Mouse (Mus musculus): ENCODE measurements around the gene Slc25a12.

The Slc25a12 gene

DNA sequence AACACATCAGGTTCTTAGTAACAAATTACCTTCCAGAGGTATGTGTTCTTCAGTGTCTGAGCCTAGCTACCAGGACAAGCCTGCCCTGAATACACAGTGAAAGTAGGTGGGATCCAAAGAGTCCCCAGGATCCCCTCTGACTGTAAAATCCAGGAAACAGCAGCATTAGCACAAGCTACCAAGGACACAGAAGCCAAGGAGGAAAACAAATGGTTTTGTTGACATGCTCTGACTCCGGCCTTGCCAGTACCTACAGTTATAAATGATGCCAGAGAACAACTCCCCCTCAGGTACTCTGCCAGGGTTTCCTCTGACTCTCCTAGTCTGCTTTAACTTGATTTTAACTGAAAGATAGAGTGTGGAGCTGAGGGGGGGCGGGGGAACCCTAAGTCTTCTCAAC, 18.0 kb downstream of the Slc25a12 start:
- DNase-seq (ENCODE audit: low spot score), result no peak

GRCm38 (mm10) chr2:71347732-71348490, 19.6 kb downstream of the Slc25a12 start:
- no peak for DNase-seq (ENCODE audit: low spot score)

DNA sequence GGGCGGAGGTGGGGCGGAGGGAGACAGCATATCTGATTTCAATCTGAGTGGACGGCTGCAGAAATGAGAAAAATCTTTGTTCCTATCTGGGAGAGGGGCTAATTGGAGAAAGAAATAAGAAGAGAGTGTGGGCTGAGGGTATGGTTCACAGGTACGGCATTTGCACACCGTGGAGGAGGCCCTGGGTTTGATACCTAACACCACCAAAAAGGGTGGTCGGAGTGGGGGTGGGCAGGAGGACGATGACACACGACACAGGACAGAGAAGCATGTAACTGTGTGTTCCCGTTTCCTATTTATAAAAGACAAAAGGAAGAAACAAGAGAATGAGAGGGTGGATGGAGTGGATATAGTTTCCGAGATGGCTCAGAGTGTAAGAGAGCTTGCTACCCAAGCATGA, 20.4 kb downstream of the Slc25a12 start:
- DNase-seq (ENCODE audit: low spot score), result no peak

DNA sequence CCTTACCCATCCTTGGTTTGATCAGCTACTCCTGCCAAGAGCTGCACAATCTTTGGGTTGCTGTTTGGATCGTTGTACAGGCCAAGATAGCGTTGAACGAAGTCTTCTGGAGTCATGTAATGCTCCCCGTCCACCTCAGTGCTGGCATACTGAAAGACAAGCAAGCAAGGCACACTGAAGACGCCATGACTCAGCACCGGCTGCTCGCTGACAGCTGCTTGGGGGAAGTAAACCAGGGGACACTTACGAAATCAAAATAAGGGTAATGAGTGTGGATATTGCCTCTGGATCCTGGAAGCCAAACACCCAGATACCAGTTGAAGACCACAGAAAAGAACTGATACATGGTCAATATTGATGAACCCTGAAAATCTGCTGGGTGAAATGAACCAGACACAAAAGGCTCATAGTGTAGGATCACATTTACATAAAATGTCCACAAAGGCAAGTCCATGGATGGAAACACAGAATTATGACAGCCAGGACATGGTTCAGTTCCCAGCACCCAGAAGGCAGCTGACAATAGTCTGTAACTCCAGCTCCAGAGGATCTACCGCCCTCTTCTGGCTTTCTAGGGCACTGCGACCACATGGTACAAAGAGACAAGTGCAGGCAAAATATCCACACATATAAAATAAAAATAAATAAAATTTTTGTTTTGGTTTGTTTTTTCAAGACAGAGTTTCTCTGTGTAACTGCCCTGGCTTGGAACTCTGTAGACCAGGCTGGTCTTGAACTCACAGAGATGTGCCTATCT, 23.5 kb downstream of the Slc25a12 start:
- no peak for DNase-seq (ENCODE audit: low spot score)

GRCm38 (mm10) chr2:71340126-71340525, 27.4 kb downstream of the Slc25a12 start:
- DNase-seq (ENCODE audit: low spot score), result no peak

DNA sequence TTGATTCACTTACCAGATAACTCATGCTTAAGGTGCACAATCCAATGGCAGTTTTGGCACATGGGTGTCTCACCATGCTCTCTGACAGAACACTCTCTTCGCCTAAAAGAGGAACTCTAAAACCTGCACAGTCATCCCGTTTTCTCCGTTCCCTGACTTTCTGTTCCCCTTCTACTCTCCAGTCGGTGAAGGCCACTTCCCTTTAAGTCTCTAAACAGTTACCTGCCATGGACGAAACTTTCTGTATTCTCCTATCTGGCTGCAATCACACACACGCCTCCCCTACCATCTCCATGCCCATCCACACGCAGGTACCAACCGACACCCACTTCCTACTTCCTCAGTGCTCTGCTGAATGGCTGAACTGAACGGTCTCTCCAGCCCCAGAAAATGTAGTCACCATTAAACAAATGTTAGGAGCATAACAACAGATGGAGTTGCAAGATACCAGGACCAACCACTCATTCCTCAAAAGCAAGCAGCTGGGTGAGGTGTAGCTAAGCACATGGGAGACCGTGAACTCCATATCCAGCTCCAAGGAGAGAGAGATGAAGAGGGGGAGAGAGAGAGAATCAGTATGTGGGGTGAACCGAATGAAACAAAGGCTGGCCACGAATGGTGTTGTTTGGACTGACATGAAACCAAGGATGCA, 29.3 kb downstream of the Slc25a12 start:
- no peak for DNase-seq (ENCODE audit: low spot score)

DNA sequence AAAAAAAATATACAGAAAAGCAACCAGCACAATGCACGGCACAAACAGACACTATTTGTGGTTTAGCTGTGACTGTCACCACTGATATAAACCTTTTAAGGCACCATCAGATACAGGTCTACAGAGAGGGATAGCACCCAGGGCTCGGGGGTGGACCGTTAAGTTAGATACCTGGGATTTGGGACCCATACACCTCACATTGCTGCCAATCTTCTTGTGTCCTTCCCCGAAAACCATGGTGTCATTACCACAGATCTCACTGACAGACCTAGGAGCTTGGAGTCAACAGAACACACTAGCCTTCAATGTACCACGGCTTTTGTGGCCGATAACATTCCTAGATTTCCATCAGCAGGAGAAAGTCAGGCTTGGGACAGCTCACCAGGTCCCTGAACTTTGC, 30.9 kb downstream of the Slc25a12 start:
- no peak for DNase-seq (ENCODE audit: low spot score)

DNA sequence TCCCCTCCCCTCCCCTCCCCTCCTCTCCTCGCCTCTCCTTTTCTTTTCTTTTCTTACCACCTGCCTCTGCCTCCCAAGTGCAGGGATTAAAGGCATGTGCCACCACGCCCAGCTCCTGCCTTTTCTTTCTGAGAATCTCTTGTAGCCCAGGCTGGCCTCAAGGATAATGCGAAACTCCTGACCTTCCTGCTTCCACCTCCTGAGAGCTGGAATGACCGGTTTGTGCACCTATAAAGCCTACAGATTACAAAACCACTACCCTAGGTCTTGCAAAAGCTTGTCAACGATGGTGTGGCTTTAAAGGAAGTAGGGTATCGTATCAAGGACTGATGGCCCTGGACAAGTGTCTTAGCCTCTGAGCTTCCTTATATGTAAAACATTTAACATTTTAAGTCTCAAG, 31.3 kb downstream of the Slc25a12 start:
- DNase-seq (ENCODE audit: low spot score), result no peak

GRCm38 (mm10) chr2:71333986-71334822, 33.3 kb downstream of the Slc25a12 start:
- DNase-seq (ENCODE audit: low spot score), result no peak

GRCm38 (mm10) chr2:71329761-71330160, 37.8 kb downstream of the Slc25a12 start:
- DNase-seq (ENCODE audit: low spot score), result no peak

- no peak for DNase-seq (ENCODE audit: low spot score)
Measured at GRCm38 (mm10) chr2:71328391-71329160, 39.0 kb downstream of the Slc25a12 start.

DNA sequence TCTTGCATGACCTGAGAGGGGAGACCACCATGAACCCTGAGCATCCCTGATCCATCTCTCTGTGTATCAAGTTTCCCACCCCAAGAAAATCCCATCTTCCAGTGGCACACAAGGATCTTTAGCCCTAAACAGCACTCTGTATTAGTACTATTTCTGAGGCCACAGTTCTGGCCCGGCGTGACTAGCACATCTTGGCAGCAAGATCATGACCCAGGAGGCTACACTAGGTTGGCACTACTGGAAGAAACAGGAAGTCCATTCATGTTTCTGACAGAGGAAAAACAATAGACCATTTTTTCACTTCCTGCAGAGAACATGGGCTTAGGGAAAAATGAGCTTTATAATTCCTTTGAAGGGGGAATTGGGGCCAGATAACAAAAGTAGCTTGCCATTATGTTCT, 39.8 kb downstream of the Slc25a12 start:
- DNase-seq (ENCODE audit: low spot score), result no peak

- DNase-seq (ENCODE audit: low spot score), result no peak
Measured at GRCm38 (mm10) chr2:71326766-71327464, 40.6 kb downstream of the Slc25a12 start.

DNA sequence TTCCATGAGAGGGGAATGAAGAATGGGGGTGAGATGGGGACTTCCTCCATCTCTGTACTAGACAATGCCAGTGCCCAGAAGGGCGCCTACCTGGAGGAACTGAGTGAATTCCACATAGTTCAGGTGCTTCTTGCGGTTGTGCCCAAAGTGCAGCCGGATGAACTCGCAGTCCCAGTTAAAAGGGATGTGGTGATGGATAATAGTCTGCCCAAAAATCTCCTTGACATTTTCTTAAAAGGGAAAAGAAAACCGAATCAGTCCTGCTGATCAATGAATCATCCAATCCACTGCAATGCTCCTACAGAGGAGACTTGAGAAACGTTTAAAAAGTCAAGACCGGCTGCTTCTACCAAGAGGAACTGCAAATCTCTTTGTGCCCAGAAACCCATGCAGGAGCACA, 43.7 kb downstream of the Slc25a12 start:
- DNase-seq (ENCODE audit: low spot score), result no peak

GRCm38 (mm10) chr2:71321486-71321885, 46.1 kb downstream of the Slc25a12 start:
- no peak for DNase-seq (ENCODE audit: low spot score)

- DNase-seq (ENCODE audit: low spot score), result no peak
Measured at GRCm38 (mm10) chr2:71316116-71316789, 51.3 kb downstream of the Slc25a12 start.

- DNase-seq (ENCODE audit: low spot score), result no peak
Measured at GRCm38 (mm10) chr2:71315022-71315421, 52.5 kb downstream of the Slc25a12 start.

- no peak for DNase-seq (ENCODE audit: low spot score)
Measured at GRCm38 (mm10) chr2:71314080-71314479, 53.5 kb downstream of the Slc25a12 start.

DNA sequence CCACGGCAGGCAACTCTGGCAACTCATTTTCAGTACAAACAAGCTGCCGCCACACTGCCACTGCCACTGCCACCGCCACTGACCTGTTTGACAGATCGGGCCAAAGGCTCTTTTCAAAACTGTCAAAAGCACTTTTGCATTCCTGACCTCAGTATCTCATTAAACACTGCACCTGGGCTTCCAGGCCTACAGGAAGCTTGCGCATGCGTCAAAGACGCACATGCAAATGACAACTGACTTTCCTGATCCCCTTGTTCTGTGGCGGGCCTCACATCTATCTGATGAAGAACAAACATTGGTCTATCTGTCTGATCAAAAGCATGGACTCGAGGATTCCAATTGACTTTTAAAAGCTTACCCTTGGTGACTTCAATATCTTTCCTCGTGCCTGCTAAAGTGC, 55.5 kb downstream of the Slc25a12 start:
- DNase-seq (ENCODE audit: low spot score), result no peak

DNA sequence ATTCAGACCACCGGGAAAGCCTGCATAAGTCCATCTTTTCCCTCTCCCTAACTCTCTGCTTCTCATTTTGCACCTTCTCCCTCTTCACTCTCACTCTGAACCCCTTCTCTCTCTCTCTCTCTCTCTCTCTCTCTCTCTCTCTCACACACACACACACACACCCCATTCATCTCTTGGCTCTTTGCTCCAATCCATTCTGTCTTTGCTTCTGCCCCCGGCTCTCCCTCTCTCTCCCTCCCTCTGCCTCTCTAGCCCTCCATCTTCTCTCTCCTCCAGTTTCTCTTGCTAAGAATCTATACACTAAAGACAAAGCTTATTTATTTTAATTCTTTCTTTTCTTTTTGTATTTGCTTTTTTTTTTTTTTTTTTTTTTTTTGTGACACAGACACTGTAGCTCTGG, 57.8 kb downstream of the Slc25a12 start:
- DNase-seq (ENCODE audit: low spot score), result no peak

Measured in MN1 (cell line).